Mouse (Mus musculus) bone marrow, adult 2 months (tissue): ENCODE data around the gene Elf1. TPM values are rescaled to one million over a fixed set of nuclear protein-coding genes. Genes with fewer than 3 reads are reported as not detected.
A peak's percentile ranks its signal among the peaks of the same experiment; 100 is the strongest.

Source experiments
- H3K27ac ChIP-seq: fragments of 200-500 bp; 2 replicates; pipeline ENCODE4 v1.5.1; 2012; ENCODE audit warnings: low read depth, mild to moderate bottlenecking, control low read depth, inconsistent platforms, low read length; ENCODE audit not compliant: control insufficient read depth, poor library complexity, insufficient read depth
- H3K4me1 ChIP-seq: fragments of 200-500 bp; 2 replicates; pipeline ENCODE4 v1.6.1; 2011; ENCODE audit warnings: low read length; ENCODE audit not compliant: control insufficient read depth, insufficient read depth
- H3K4me3 ChIP-seq: fragments of 200-500 bp; replicated peaks from 2 replicates; pipeline ENCODE3; 2011; ENCODE audit warnings: mild to moderate bottlenecking, low read depth, low read length, control low read depth; ENCODE audit not compliant: control insufficient read depth
- CTCF ChIP-seq: fragments of 200-500 bp; IDR thresholded peaks from 2 replicates; pipeline ENCODE4 v1.5.1; 2011; ENCODE audit warnings: low read length, control low read depth; ENCODE audit not compliant: control insufficient read depth, insufficient read depth
- POLR2A ChIP-seq: fragments of 200-500 bp; IDR thresholded peaks from 2 replicates; pipeline ENCODE4 v1.6.1; 2011; ENCODE audit warnings: low read depth, mild to moderate bottlenecking, control low read depth, low read length, borderline replicate concordance; ENCODE audit not compliant: control insufficient read depth
- WGBS: fragments of 180-500 bp; shearing (Covaris S2); methylation state at CpG from one replicate; pipeline ENCODE4 v1.1.7; 2018; 5-methylcytosine and 5-hydroxymethylcytosine counted together
- polyA plus RNA-seq: library from polyadenylated mRNA; stranded (reverse); fragments of >200 nt; gene quantifications from 2 replicates; pipeline ENCODE4 v1.2.4, GENCODE M21; 2011; ENCODE audit warnings: low replicate concordance; ENCODE audit not compliant: missing spikeins, insufficient read depth, insufficient read length

The Elf1 gene
- polyA plus RNA-seq, 1 experiment: 22.6 TPM

DNA sequence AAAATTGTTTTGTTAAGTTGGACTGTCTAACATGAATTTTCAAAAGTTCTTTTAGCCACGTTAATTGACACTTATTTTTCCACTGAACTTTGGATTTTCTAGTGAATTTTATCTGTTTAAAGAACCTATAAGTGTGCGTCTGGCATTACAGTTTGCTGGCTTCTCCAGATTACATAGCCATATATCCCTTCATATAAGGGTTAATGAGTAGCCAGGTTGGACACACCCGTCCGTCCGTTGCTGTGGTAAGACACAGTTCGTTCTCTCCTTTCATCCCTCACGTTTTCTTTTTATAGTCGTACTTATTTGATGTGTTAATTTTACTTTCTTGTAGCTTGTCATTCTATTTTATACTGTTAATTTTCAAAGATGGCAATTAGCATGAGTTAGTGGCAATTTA lies 34.1 kb downstream of the Elf1 start:
- TF ChIP-seq CTCF (no peak), POLR2A (no peak)
- Histone ChIP-seq H3K4me3 (peak overlapping the region; percentile 43), H3K27ac (peak overlapping the region; percentile 60; the same call in 1 of the 2 replicates), H3K4me1 (no peaks in the 10 kb centered on the region; the same call in 1 of the 2 replicates)
- 9% methylated on average over 8 of the region's 8 CpGs for WGBS

GRCm38 (mm10) chr14:79515511-79516242 lies 34.7 kb downstream of the Elf1 start:
- under 1% methylated on average over 8 of the region's 8 CpGs for WGBS
- TF ChIP-seq POLR2A (no peak), CTCF (no peak)
- Histone ChIP-seq H3K4me3 (peak overlapping the region; percentile 66), H3K27ac (peak overlapping the region; percentile 60; the same call in 1 of the 2 replicates), H3K4me1 (no peaks in the 10 kb centered on the region; the same call in 1 of the 2 replicates)

DNA sequence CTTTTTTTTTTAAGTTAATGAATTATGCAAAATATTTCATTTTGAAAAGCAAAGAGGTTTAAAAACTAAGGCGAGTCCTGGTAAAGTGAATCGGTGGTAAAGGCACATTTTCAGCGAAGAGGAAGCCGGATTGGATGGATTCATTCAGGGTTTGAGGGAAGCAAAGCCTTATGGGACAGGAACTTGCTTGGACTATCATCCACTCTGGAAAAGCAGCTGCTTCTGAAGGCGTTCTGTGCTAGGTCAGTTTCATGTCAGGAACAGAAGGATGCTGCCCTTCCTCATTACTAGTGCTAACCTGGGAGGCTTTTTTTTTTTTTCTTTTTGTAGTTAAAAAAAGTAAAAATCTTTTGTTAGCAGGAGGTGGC lies 35.2 kb downstream of the Elf1 start:
- 1% methylated on average over 5 of the region's 5 CpGs for WGBS
- TF ChIP-seq POLR2A (no peak), CTCF (no peak)
- peak overlapping the region; percentile 66 for H3K4me3 ChIP-seq
- H3K27ac ChIP-seq: peak overlapping the region; percentile 21; the same call in 1 of the 2 replicates
- no peaks in the 10 kb centered on the region; the same call in 1 of the 2 replicates for H3K4me1 ChIP-seq

DNA sequence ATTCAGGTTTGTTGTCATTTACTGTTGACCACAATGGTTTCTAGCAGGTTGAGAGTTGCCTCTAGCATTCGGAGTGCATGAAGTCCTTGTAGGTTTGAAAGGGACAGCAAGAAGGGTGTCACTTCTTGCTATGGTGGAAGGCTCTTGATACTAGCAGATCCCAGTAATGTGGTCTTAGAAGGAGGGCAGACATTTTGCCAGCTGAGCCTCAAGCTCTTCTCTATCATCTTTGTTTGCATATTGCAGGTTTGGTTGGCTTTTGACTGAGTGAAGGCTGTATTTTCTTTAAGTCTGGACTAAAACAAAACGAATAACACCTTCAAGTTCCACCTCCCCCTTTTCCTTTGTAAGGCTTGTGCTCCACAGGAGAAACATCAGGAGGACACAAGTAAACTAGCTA lies 35.8 kb downstream of the Elf1 start:
- H3K4me1 ChIP-seq: no peaks in the 10 kb centered on the region; the same call in 1 of the 2 replicates

DNA sequence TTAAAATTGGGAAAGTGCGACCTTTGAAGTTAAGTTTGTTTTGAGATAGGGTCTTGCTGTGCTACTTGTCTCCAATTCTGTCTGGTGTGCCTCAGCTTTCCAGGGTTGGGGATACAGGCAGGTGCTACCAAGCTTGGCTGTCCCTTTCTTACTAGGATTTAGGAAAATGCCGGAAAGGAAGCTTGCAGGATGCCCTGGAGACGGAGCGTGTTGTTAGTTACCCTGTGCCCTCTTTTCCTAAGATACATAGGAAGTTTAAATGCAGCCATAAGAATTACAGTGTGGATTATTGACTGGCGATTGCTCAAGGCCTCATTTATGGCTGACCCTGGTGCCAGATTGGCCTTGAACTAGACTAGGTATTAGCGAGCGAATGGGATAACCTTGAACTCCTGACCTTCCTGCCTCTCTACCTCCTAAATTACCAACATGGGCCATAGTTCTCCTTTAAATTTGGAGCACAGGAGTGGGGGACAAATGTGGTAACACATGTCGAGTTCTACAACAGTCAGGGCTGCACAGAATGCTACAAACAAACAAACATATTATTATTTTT lies 36.3 kb downstream of the Elf1 start:
- 4% methylated on average over 8 of the region's 8 CpGs for WGBS
- peak overlapping the region; percentile 23; the same call in 1 of the 2 replicates for H3K27ac ChIP-seq
- no peak for TF ChIP-seq POLR2A
- TF ChIP-seq CTCF: no peak
- H3K4me1 ChIP-seq: peaks cover 1% of the 10 kb centered on the region; the same call in 1 of the 2 replicates
- peak overlapping the region; percentile 58 for H3K4me3 ChIP-seq

More for the DNA sequence above, 35.8 kb downstream of the Elf1 start:
- H3K4me3 ChIP-seq: peak overlapping the region; percentile 66
- TF ChIP-seq POLR2A: no peak
- no peak for TF ChIP-seq CTCF
- 1% methylated on average over 2 of the region's 2 CpGs for WGBS
- H3K27ac ChIP-seq: no peak overlapping the region; the same call in 1 of the 2 replicates

- no peak overlapping the region; the same call in 1 of the 2 replicates for H3K27ac ChIP-seq
- H3K4me1 ChIP-seq: peaks cover 2% of the 10 kb centered on the region; the same call in 1 of the 2 replicates
- peak overlapping the region; percentile 66 for H3K4me3 ChIP-seq
- WGBS: 4% methylated on average over 2 of the region's 2 CpGs
- TF ChIP-seq CTCF: no peak
- no peak for TF ChIP-seq POLR2A
Measured at GRCm38 (mm10) chr14:79518123-79518522, 37.1 kb downstream of the Elf1 start.

DNA sequence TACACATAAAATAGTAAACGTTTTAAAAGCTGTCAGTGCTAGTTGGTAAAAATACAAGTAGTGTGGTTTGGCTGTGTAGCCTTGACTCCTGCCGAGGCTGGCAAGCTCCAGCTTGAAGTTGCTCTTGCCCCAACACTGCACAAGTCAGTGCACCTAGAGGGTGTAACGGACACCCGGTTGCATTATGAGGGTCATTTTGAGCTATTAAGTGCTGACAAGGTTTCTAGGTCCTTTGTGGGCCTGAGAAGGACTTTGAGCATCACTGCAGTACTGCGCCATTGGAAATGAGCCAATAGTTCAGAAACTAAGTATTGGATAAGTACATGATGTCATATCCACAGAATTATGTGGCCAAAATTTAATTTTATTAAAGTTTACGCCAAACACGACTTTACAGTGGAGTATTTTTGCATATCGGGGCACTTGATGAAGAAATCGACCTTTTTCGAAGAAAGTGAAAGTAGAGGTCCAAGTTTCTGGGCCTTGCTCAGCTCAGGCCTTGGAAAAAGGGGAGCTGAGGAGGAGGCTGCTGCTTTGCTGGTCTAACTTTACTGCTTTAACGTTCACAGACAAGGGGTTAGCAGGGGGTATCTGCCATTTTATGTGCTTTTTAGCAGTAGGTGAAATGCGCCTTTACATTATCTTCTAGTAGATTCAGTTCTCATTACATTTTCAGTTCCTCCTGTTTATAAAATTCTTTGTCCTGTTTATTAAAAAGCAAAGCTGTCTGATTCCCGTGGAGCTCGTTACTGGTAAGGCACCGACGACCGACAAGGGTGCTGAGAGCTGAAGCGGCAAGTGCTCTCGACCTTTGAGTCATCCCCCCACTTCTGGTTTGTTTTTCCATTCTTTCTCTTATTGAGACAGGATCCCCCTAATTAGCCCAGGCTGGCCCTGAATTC lies 38.0 kb downstream of the Elf1 start:
- WGBS: 2% methylated on average over 19 of the region's 19 CpGs
- H3K4me1 ChIP-seq: peaks cover 3% of the 10 kb centered on the region; the same call in 1 of the 2 replicates
- no peak for TF ChIP-seq POLR2A
- TF ChIP-seq CTCF: no peak
- H3K27ac ChIP-seq: peak overlapping the region; percentile 74
- peak overlapping the region; percentile 66 for H3K4me3 ChIP-seq

DNA sequence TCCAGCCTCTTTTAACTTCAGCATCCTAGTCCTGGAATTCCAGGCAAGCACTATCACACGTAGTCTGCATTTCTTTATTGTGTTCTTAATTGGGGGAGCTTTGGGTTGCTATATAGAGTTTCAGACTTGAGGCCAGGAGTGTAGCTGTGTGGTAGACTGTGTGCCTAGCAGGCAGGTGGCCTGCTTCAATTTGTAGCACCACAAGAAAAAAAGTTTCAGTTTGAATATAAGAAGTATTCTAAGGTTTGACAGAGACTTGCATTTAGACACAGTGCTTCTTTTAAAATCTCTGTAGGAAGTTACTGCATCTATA lies 38.6 kb downstream of the Elf1 start:
- Histone ChIP-seq H3K27ac (peak overlapping the region; percentile 74; the same call in 1 of the 2 replicates), H3K4me3 (no peak overlapping the region), H3K4me1 (peaks cover 5% of the 10 kb centered on the region)
- 3% methylated on average over 1 of the region's 1 CpGs for WGBS
- TF ChIP-seq CTCF: no peak
- TF ChIP-seq POLR2A: no peak

DNA sequence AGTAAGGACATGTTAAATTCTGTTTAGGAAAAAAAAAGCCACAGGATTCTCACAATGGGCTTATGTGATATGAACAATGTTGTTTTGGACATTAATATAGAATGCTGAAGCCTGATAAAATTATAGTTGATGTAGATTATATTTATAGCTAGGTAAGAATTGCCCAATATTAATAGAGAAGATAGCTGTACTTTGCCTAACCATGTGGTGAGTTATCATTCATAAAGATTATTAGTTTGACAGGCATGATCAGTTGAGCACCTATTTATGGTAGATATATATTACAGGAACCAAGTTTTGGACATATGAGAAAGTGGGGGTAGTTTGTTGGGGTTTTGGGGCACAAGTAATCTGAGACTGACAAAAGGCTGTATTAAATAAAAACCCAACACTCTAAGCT lies 39.6 kb downstream of the Elf1 start:
- peaks cover 7% of the 10 kb centered on the region for H3K4me1 ChIP-seq
- H3K27ac ChIP-seq: no peak overlapping the region; the same call in 1 of the 2 replicates
- no peak overlapping the region for H3K4me3 ChIP-seq
- TF ChIP-seq POLR2A (no peak), CTCF (no peak)
